Mouse (Mus musculus) intestine, postnatal 0 days (tissue): Measurements from ENCODE around the gene Tubgcp6. TPM values are rescaled to one million over a fixed set of nuclear protein-coding genes. Genes with fewer than 3 reads are reported as not detected.

Experiments
- ATAC-seq: fragments of 200-750 bp; cut with Nextera tagmentation; 2 replicates; pipeline ENCODE4 v1.8.0; 2017; ENCODE audit warnings: mild to moderate bottlenecking, moderate TSS enrichment, moderate library complexity
- H3K27ac ChIP-seq: fragments of 300-500 bp; sonication (generic); 2 replicates; pipeline ENCODE4 v1.5.1; 2014; ENCODE audit warnings: mild to moderate bottlenecking, low read depth, low read length, moderate library complexity
- H3K27me3 ChIP-seq: fragments of 300-500 bp; sonication (generic); replicated peaks from 2 replicates; pipeline ENCODE4 v1.6.1; 2014; ENCODE audit warnings: low read length, mixed read lengths; ENCODE audit not compliant: control insufficient read depth, insufficient read depth
- H3K36me3 ChIP-seq: fragments of 300-500 bp; sonication (generic); 2 replicates; pipeline ENCODE4 v1.6.1; 2014; ENCODE audit warnings: mild to moderate bottlenecking, moderate library complexity; ENCODE audit not compliant: control insufficient read depth, insufficient read depth
- H3K4me1 ChIP-seq: fragments of 300-500 bp; sonication (generic); replicated peaks from 2 replicates; pipeline ENCODE4 v1.6.1; 2014; ENCODE audit warnings: antibody characterized with exemption, low read length, mixed read lengths; ENCODE audit not compliant: control insufficient read depth, insufficient read depth
- H3K4me2 ChIP-seq: fragments of 300-500 bp; sonication (generic); replicated peaks from 2 replicates; pipeline ENCODE4 v1.6.1; 2014; ENCODE audit warnings: low read depth, mild to moderate bottlenecking, moderate library complexity
- H3K4me3 ChIP-seq: fragments of 300-500 bp; sonication (generic); 2 replicates; pipeline ENCODE4 v1.5.1; 2014; ENCODE audit warnings: low read depth, low read length
- H3K9ac ChIP-seq: fragments of 300-500 bp; sonication (generic); 2 replicates; pipeline ENCODE4 v1.6.1; 2014; ENCODE audit warnings: mild to moderate bottlenecking, low read depth, low read length
- H3K9me3 ChIP-seq: fragments of 300-500 bp; sonication (generic); 2 replicates; pipeline ENCODE4 v1.6.1; 2016; ENCODE audit warnings: mixed run types; ENCODE audit not compliant: control insufficient read depth
- CTCF ChIP-seq: sonication (generic); IDR thresholded peaks from 2 replicates; pipeline ENCODE4 v1.5.1; 2016; ENCODE audit warnings: low read depth, mild to moderate bottlenecking, control low read depth, antibody characterized with exemption, moderate library complexity
- WGBS: fragments of 180-500 bp; shearing (Covaris S2); extraction: QIAGEN DNeasy Blood & Tissue Kit; methylation state at CpG from one replicate; pipeline ENCODE4 v1.1.7; 2014; 5-methylcytosine and 5-hydroxymethylcytosine counted together
- polyA plus RNA-seq: library from polyadenylated mRNA; unstranded; fragments of >200 nt; fragmentation: Nextera tagmentation; extraction: Ambion mirVana; gene quantifications from 2 replicates; pipeline ENCODE4 v1.2.1, GENCODE M21; 2015

The Tubgcp6 gene
- polyA plus RNA-seq, 1 experiment from 2014 or later = 3.6 TPM

DNA sequence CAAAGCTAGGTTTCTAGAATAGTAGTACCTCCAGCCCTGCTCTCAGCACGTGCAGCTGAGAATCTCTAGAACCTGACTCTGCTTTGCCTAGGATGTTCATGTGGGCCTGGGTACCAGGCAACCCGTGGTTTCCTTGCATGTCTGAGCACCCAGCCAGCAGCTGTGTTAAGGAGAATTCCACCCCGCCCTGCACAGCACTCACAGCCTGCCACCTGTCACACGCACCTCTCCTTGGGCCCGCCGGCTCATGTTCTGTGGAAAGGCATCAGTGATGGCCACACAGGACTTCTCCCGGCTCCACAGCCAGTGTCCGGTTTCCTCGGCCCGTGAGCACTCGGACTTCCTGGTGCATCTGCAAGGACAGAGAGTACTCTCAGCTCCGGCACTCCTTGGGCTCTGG lies 42.6 kb upstream of the Tubgcp6 start:
- H3K4me1 ChIP-seq = peaks cover 6% of the 10 kb centered on the region; the same call in 1 of the 2 replicates
- 96% methylated on average over 12 of the region's 12 CpGs for WGBS
- no peaks in the 10 kb centered on the region for H3K27me3 ChIP-seq
- no peaks in the 10 kb centered on the region for H3K9me3 ChIP-seq
- H3K4me3 ChIP-seq = no peak overlapping the region
- H3K36me3 ChIP-seq = peaks cover 90% of the 10 kb centered on the region
- no peak overlapping the region for H3K4me2 ChIP-seq
- no peak for TF ChIP-seq CTCF
- ATAC-seq = no peak
- no peak overlapping the region for H3K27ac ChIP-seq
- H3K9ac ChIP-seq = no peak overlapping the region

DNA sequence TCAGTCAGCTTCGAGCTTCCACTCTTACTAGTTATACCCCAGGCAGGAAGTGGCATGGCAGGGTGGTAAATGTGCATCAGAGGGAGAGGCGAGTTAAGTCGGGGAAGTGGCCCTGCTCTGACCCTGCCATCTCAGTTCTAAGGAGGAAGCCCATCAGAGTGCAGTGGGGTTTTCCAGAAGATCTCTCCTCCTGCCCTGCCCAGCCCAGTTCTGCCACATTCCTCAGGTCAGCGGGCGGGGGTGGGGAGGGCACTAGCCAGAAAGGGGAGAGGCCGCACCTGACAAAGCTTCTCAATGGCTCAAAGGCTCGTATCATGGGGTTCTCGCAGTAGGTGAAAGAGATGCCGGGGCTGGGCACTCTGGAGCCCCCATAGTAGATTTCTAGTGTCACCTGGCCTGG lies 38.5 kb upstream of the Tubgcp6 start:
- no peak for TF ChIP-seq CTCF
- Histone ChIP-seq H3K4me2 (no peak overlapping the region), H3K9me3 (no peaks in the 10 kb centered on the region), H3K27me3 (no peaks in the 10 kb centered on the region), H3K4me1 (no peaks in the 10 kb centered on the region), H3K9ac (no peak overlapping the region), H3K27ac (no peak overlapping the region), H3K4me3 (no peak overlapping the region), H3K36me3 (peaks cover 100% of the 10 kb centered on the region)
- no peak for ATAC-seq
- 52% methylated on average over 9 of the region's 9 CpGs for WGBS

DNA sequence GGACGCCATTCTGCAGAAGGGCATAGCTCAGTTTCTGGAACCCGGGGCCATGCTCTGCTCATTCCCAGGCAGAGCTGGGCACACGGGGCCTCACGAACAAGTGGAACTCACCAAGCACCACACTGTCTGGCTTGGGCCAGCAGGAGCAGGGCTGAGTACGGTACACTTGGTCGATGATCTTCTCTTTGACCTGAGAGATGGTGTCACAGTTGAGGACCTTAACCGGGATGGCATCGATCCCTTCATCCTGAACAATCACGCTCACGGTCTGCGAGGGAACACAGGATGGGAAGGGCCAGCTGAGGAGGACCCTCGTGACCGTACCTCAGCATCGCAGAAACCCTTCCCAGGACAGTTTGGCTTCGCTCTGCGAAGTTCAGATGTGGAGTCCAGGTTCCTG lies 35.6 kb upstream of the Tubgcp6 start:
- H3K4me3 ChIP-seq = no peak overlapping the region
- WGBS = 94% methylated on average over 16 of the region's 16 CpGs

DNA sequence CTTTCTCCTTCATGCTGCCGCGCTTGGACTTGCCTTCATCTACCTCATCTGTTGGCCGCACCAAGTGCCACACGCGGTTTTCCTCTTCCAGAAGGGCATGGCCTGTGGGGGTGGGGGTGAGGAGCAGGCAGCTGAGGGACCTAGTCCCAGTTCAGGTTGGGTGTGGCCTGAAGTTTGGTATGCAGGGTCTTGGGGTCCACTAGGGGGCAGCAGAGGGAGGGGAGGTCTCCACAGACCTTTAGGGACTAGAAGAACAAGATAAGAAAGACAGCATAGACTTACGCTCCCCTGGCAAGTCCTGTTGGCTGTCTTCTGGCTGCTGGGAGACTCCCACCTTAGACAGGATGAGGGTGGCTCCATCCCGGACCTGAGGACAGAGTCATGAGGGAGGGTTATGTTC lies 35.0 kb upstream of the Tubgcp6 start:
- Histone ChIP-seq H3K4me3 (no peak overlapping the region), H3K4me1 (no peaks in the 10 kb centered on the region), H3K27ac (no peak overlapping the region), H3K36me3 (peaks cover 84% of the 10 kb centered on the region), H3K9ac (no peak overlapping the region), H3K9me3 (no peaks in the 10 kb centered on the region), H3K27me3 (no peaks in the 10 kb centered on the region), H3K4me2 (no peak overlapping the region)
- ATAC-seq = peak; percentile 24; the same call in 1 of the 2 replicates
- peak; percentile 83 for TF ChIP-seq CTCF
- WGBS = 66% methylated on average over 7 of the region's 7 CpGs

More for the DNA sequence above, 35.6 kb upstream of the Tubgcp6 start:
- peak overlapping the region; percentile 7; the same call in 1 of the 2 replicates for H3K27ac ChIP-seq
- H3K9me3 ChIP-seq = no peaks in the 10 kb centered on the region
- H3K27me3 ChIP-seq = no peaks in the 10 kb centered on the region
- TF ChIP-seq CTCF = no peak
- no peak overlapping the region for H3K4me2 ChIP-seq
- H3K9ac ChIP-seq = no peak overlapping the region
- peaks cover 90% of the 10 kb centered on the region for H3K36me3 ChIP-seq
- no peak for ATAC-seq
- no peaks in the 10 kb centered on the region for H3K4me1 ChIP-seq

DNA sequence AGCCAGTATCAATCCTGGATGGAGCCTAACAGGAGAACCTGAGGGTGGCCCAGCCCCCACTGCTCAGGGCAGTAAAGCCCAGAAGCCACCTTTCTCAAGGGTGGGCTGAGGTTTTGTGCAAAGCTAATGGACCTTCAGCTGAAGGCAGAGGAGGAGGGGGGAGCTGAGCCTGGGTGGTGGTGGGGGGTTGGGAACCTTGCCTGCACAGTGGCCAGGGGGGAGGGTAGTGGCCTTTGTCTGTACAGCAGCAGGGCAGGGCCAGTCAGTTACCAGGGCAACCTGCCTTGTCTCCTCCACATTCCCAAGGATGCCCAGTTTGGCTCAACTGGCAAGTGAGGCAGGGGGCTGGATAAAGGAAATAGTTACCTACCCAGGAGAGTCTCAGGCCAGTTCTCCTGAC lies 29.4 kb upstream of the Tubgcp6 start:
- TF ChIP-seq CTCF = no peak
- Histone ChIP-seq H3K36me3 (peaks cover 28% of the 10 kb centered on the region), H3K4me2 (no peak overlapping the region), H3K9ac (no peak overlapping the region), H3K9me3 (no peaks in the 10 kb centered on the region), H3K4me1 (peaks cover 3% of the 10 kb centered on the region; the same call in 1 of the 2 replicates), H3K27ac (no peak overlapping the region), H3K4me3 (no peak overlapping the region), H3K27me3 (peaks cover 31% of the 10 kb centered on the region)
- ATAC-seq = no peak

DNA sequence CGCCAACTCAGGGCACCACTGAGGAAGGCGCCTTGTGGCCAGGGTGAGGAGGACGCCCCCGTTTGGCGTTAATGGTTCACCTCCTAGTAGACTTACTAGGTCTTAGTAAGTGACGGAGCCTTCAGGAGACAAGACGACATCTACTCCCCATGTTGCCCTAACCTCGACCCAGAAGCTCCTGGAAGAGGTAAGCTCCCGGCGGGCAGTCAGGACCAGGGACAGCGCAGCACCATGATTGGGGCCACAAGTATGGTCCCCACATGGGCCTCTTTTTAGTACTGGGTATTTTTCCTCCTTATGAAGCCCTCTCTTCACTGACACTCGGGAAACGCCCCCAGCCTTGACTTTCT lies 27.1 kb upstream of the Tubgcp6 start:
- 5% methylated on average over 13 of the region's 13 CpGs for WGBS
- Histone ChIP-seq H3K4me2 (peak overlapping the region; percentile 92), H3K27ac (no peak overlapping the region), H3K36me3 (peaks cover 5% of the 10 kb centered on the region; the same call in 1 of the 2 replicates), H3K9me3 (no peaks in the 10 kb centered on the region), H3K4me1 (peaks cover 3% of the 10 kb centered on the region; the same call in 1 of the 2 replicates), H3K9ac (no peak overlapping the region), H3K27me3 (peaks cover 48% of the 10 kb centered on the region), H3K4me3 (peak overlapping the region; percentile 65; the same call in 1 of the 2 replicates)
- no peak for ATAC-seq
- peak; percentile 16; the same call in 1 of the 2 replicates for TF ChIP-seq CTCF
